Mouse (Mus musculus) bone marrow macrophage, adult 2 months (primary cell): ENCODE measurements around the gene Urod. TPM values are rescaled to one million over a fixed set of nuclear protein-coding genes. Genes with fewer than 3 reads are reported as not detected.

Experiments used
- H3K27ac ChIP-seq: 2 replicates; pipeline ENCODE4 v1.5.1; 2012; ENCODE audit warnings: low read depth, low read length; ENCODE audit not compliant: insufficient read depth
- H3K4me1 ChIP-seq: 2 replicates; pipeline ENCODE4 v1.6.1; 2012; ENCODE audit warnings: low read length; ENCODE audit not compliant: control insufficient read depth, insufficient read depth
- H3K4me3 ChIP-seq: 2 replicates; pipeline ENCODE4 v1.5.1; 2012; ENCODE audit warnings: mild to moderate bottlenecking, low read length, moderate library complexity; ENCODE audit not compliant: insufficient read depth
- CTCF ChIP-seq: IDR thresholded peaks from 2 replicates; pipeline ENCODE4 v1.5.1; 2012; ENCODE audit warnings: low read depth, mild to moderate bottlenecking, low read length, moderate library complexity
- POLR2A ChIP-seq: IDR thresholded peaks from 2 replicates; pipeline ENCODE4 v1.6.1; 2012; ENCODE audit warnings: mild to moderate bottlenecking, low read depth, low read length, borderline replicate concordance
- polyA plus RNA-seq: library from polyadenylated mRNA; stranded (reverse); fragments of >200 nt; gene quantifications from 2 replicates; pipeline ENCODE4 v1.2.4, GENCODE M21; 2012; ENCODE audit not compliant: missing spikeins, insufficient read depth, insufficient read length

Gene Urod
- polyA plus RNA-seq, 1 experiment: 45.5 TPM

GRCm38 (mm10) chr4:117017738-117018137 lies 23.5 kb upstream of the Urod start:
- Histone ChIP-seq H3K4me3 (no peak overlapping the region), H3K27ac (no peak overlapping the region)
- TF ChIP-seq POLR2A (no peak), CTCF (no peak)

GRCm38 (mm10) chr4:117014901-117015415 lies 20.7 kb upstream of the Urod start:
- TF ChIP-seq POLR2A (no peak), CTCF (no peak)
- H3K27ac ChIP-seq: no peak overlapping the region
- no peak overlapping the region for H3K4me3 ChIP-seq

More at GRCm38 (mm10) chr4:117017738-117018137, 23.5 kb upstream of the Urod start:
- peaks cover 5% of the 10 kb centered on the region; the same call in 1 of the 2 replicates for H3K4me1 ChIP-seq

DNA sequence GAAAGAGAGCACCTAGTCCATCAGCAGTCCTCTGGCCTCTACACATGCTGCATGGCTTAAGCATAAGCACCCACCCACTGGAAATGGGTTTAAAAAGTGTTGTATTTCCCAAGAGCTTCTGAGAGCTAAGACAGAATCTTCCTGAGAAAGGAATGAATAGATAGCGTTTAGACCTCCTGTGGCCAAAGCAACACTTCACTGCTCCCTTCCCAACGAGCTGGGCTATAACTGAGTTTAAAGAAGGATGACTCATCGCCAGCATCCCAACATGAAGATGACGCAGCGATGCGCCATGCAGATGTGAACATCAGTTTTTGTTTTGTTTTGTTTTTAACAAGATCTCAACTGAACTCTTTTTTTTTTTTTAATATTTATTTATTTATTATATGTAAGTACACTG lies 19.4 kb upstream of the Urod start:
- Histone ChIP-seq H3K4me3 (no peak overlapping the region), H3K4me1 (no peaks in the 10 kb centered on the region), H3K27ac (no peak overlapping the region)
- no peak for TF ChIP-seq CTCF
- no peak for TF ChIP-seq POLR2A

More at GRCm38 (mm10) chr4:117014901-117015415, 20.7 kb upstream of the Urod start:
- no peaks in the 10 kb centered on the region for H3K4me1 ChIP-seq

- no peaks in the 10 kb centered on the region for H3K4me1 ChIP-seq
- TF ChIP-seq POLR2A (no peak), CTCF (no peak)
- H3K27ac ChIP-seq: no peak overlapping the region
- no peak overlapping the region for H3K4me3 ChIP-seq
Measured at GRCm38 (mm10) chr4:117010231-117010630, 16.0 kb upstream of the Urod start.

GRCm38 (mm10) chr4:117007058-117007457 lies 12.8 kb upstream of the Urod start:
- no peak overlapping the region for H3K4me3 ChIP-seq
- TF ChIP-seq CTCF: no peak
- TF ChIP-seq POLR2A: no peak
- no peaks in the 10 kb centered on the region for H3K4me1 ChIP-seq
- no peak overlapping the region for H3K27ac ChIP-seq

GRCm38 (mm10) chr4:117005611-117006400 lies 11.6 kb upstream of the Urod start:
- Histone ChIP-seq H3K4me1 (no peaks in the 10 kb centered on the region), H3K4me3 (no peak overlapping the region), H3K27ac (no peak overlapping the region)
- no peak for TF ChIP-seq POLR2A
- TF ChIP-seq CTCF: no peak

DNA sequence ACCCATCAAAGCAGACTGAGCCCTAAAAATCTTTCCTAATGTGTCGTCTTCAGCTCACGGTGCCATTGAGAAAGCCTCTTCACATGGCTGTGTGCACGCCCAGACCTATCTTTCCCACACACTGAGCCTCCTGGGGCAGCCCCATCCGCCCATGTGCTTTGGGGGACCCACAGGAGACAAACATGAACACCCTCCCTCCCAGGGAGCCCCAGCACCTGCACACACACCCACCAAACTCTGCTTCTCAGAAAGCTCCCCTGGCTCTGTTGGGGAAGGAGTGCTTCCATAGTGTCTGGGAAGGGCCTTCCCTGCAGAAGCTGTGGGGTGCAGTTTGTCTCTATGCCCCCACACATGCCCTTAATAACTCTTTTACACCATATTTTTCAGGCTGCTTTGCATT lies 10.4 kb upstream of the Urod start:
- Histone ChIP-seq H3K27ac (no peak overlapping the region), H3K4me1 (no peaks in the 10 kb centered on the region), H3K4me3 (no peak overlapping the region)
- TF ChIP-seq CTCF: no peak
- TF ChIP-seq POLR2A: no peak

- Histone ChIP-seq H3K27ac (no peak overlapping the region), H3K4me1 (no peaks in the 10 kb centered on the region), H3K4me3 (no peak overlapping the region)
- no peak for TF ChIP-seq POLR2A
- peak; percentile 30; the same call in 1 of the 2 replicates for TF ChIP-seq CTCF
Measured at GRCm38 (mm10) chr4:117002543-117003521, 8.6 kb upstream of the Urod start.

DNA sequence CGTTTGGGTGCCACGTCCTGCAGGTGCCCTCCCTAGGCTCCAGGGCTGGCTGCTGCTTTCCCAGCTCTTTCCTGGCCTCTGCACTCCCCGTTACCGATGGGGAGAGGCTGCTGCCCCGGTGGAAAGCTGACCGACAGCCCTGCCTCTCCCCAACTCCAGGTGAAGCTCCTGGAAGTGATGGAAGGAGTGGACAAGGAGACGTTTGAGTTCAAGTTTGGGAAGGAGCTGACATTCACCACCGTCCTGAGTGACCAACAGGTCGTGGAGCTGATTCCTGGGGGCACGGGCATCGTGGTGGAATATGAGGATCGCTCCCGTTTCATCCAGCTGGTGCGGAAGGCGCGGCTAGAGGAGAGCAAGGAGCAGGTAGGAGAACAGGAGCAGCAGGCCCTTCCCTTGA lies 7.7 kb upstream of the Urod start:
- Histone ChIP-seq H3K27ac (no peak overlapping the region), H3K4me1 (no peaks in the 10 kb centered on the region), H3K4me3 (no peak overlapping the region)
- TF ChIP-seq POLR2A (no peak), CTCF (no peak)
